Mouse (Mus musculus) heart, embryonic 16.5 days (tissue): ENCODE results near the gene A1cf. TPM values are rescaled to one million over a fixed set of nuclear protein-coding genes. Genes with fewer than 3 reads are reported as not detected.

Source experiments
- ATAC-seq: fragments of 200-750 bp; cut with Nextera tagmentation; replicated peaks from 2 replicates; pipeline ENCODE4 v1.8.0; 2017; ENCODE audit warnings: moderate number of reproducible peaks; ENCODE audit not compliant: insufficient read depth, low FRiP score; ENCODE audit errors: extremely low read depth
- H3K27ac ChIP-seq: fragments of 300-500 bp; sonication (generic); 2 replicates; pipeline ENCODE4 v1.5.1; 2014; ENCODE audit warnings: mild to moderate bottlenecking, low read length, control low read depth, moderate library complexity
- H3K27me3 ChIP-seq: fragments of 300-500 bp; sonication (generic); 2 replicates; pipeline ENCODE4 v1.6.1; 2014; ENCODE audit warnings: low read length, mixed read lengths; ENCODE audit not compliant: control insufficient read depth, insufficient read depth
- H3K36me3 ChIP-seq: fragments of 300-500 bp; sonication (generic); 2 replicates; pipeline ENCODE4 v1.6.1; 2014; ENCODE audit not compliant: control insufficient read depth, insufficient read depth
- H3K4me1 ChIP-seq: fragments of 300-500 bp; sonication (generic); 2 replicates; pipeline ENCODE4 v1.6.1; 2014; ENCODE audit warnings: low read length, mixed read lengths; ENCODE audit not compliant: control insufficient read depth, insufficient read depth
- H3K4me2 ChIP-seq: fragments of 300-500 bp; sonication (generic); 2 replicates; pipeline ENCODE4 v1.6.1; 2014; ENCODE audit warnings: low read depth, mild to moderate bottlenecking, control low read depth, low read length
- H3K4me3 ChIP-seq: fragments of 300-500 bp; sonication (generic); 2 replicates; pipeline ENCODE4 v1.5.1; 2014; ENCODE audit warnings: mild to moderate bottlenecking, control low read depth, low read length
- H3K9ac ChIP-seq: fragments of 300-500 bp; sonication (generic); 2 replicates; pipeline ENCODE4 v1.6.1; 2014; ENCODE audit warnings: low read length, control low read depth
- H3K9me3 ChIP-seq: fragments of 300-500 bp; sonication (generic); replicated peaks from 2 replicates; pipeline ENCODE4 v1.6.1; 2016; ENCODE audit warnings: low read length; ENCODE audit not compliant: control insufficient read depth
- WGBS: fragments of 180-500 bp; shearing (Covaris S2); extraction: QIAGEN DNeasy Blood & Tissue Kit; methylation state at CpG from one replicate; pipeline ENCODE4 v1.1.7; 2014; 5-methylcytosine and 5-hydroxymethylcytosine counted together
- polyA plus RNA-seq: library from polyadenylated mRNA; unstranded; fragments of >200 nt; fragmentation: Nextera tagmentation; extraction: Ambion mirVana; gene quantifications from 2 replicates; pipeline ENCODE4 v1.2.1, GENCODE M21; 2015

The A1cf gene
- polyA plus RNA-seq, 1 experiment from 2014 or later = not detected

DNA sequence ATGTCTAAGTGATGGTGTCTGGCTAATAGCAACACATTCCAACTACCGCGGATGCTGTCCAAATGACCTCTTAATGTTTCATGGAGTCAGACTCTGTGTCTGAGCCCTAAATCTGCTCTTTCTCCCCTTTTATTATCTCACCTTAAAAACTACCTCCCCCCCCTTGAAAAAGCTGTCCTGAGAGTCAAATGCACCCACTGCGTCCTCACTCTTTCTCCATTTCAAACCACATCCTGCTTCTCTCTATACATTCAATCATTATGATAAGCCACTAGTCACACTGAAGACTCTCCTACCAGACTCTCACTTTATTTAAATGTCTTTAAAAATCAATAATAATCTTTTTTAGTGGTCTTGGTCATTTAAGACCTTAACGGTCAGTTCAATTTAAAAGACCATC lies 51.8 kb downstream of the A1cf start:
- Histone ChIP-seq H3K4me2 (no peak overlapping the region), H3K4me1 (no peaks in the 10 kb centered on the region), H3K27ac (no peak overlapping the region), H3K9ac (no peak overlapping the region), H3K36me3 (no peaks in the 10 kb centered on the region), H3K27me3 (no peaks in the 10 kb centered on the region), H3K9me3 (no peaks in the 10 kb centered on the region), H3K4me3 (no peak overlapping the region)
- 92% methylated on average over 4 of the region's 4 CpGs for WGBS
- no peak for ATAC-seq

DNA sequence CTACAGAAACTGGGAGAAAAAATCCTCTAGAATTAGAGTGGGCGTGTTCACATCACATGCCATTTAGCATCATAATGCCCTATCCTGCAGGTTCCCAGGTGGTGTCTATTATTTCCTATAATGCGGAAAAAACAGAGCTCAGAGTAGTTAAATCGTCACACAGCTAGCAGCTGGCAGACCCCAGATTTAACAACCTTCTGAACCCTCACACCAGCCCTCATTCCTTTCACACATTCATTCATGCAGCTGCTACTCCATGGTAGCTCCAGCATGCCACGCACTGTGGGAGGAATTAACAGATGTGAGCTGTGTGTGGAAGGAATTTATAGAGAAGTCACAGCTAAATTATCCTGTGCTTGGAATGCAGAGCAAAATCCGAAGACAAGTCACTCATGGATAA lies 53.3 kb downstream of the A1cf start:
- Histone ChIP-seq H3K9me3 (no peaks in the 10 kb centered on the region), H3K36me3 (no peaks in the 10 kb centered on the region), H3K9ac (no peak overlapping the region), H3K4me2 (no peak overlapping the region), H3K27ac (no peak overlapping the region), H3K4me3 (no peak overlapping the region), H3K27me3 (no peaks in the 10 kb centered on the region), H3K4me1 (no peaks in the 10 kb centered on the region)
- 62% methylated on average over 5 of the region's 5 CpGs for WGBS
- ATAC-seq = no peak

DNA sequence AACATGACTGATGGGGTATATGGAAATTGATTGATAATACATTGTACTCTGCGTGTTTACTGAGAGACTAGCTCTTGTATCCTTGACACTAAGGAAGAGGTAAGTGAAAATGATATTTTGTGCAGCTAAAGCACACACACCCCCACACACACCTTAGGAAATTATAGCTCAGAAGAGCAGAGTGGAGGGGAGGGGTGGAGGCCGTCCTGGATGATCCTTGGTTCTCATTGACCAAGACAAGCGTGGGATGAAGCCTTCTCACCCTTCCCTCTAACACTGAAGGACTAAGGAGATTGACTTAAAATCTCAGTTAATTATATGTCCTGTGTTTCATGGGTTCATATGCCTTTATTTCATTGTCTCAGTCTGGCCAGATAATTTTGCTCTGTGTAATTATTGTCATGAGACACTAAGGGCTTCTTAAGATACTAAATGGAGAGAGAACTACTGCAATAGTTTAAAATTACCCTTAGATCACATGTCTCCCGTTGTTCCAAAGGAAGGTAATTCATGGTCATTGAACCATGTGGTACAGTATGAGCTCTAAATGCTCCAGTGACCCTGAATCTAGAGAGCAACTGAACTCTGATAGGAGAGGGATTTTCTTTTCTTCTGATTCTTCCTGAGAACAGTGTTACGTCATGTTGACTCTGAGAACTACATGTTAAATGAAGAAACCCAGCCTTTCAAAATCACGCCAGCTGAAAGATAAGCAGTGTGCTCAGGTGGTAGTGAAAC lies 55.2 kb downstream of the A1cf start:
- WGBS = 80% methylated on average over 6 of the region's 6 CpGs
- no peak overlapping the region for H3K27ac ChIP-seq
- H3K4me3 ChIP-seq = no peak overlapping the region
- no peaks in the 10 kb centered on the region; the same call in 1 of the 2 replicates for H3K9me3 ChIP-seq
- no peak for ATAC-seq
- no peak overlapping the region for H3K4me2 ChIP-seq
- H3K9ac ChIP-seq = no peak overlapping the region
- no peaks in the 10 kb centered on the region for H3K36me3 ChIP-seq
- no peaks in the 10 kb centered on the region for H3K27me3 ChIP-seq
- no peaks in the 10 kb centered on the region for H3K4me1 ChIP-seq

DNA sequence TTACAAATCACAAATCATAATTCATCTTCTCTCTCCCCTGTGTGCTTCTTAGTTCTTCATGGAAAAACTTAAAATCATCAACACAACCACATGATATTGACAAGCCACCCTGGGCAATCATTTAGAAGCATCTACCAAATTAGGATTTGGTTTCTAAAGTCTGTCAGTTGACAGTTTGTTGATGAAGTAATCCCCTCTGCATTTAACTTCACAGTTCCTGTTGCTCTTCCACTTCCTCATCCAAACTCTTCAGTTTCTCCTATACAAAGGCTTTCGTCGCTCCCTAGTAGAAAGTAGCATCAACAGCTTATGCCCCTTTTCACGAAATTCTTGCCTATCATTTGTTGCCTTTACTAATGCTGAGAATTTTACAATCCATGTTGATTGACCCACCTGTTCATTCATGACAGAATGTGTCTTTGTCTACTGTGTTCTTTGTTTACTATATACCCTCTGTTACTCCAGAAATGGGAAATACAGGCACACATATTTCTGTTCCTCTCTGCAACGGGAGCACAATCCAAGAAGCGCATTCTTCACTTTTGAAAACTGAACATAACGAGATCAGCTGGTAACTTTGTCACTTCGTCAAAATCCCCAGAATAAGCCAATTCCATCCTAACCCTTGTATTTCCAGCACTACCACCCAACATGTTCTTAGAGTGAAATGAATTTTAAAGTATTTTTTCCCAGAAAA lies 82.4 kb downstream of the A1cf start:
- 71% methylated on average over 7 of the region's 7 CpGs for WGBS
- Histone ChIP-seq H3K36me3 (no peaks in the 10 kb centered on the region), H3K4me1 (no peaks in the 10 kb centered on the region), H3K4me2 (no peak overlapping the region), H3K27me3 (no peaks in the 10 kb centered on the region), H3K4me3 (no peak overlapping the region), H3K9me3 (no peaks in the 10 kb centered on the region), H3K9ac (no peak overlapping the region), H3K27ac (no peak overlapping the region)
- ATAC-seq = no peak

DNA sequence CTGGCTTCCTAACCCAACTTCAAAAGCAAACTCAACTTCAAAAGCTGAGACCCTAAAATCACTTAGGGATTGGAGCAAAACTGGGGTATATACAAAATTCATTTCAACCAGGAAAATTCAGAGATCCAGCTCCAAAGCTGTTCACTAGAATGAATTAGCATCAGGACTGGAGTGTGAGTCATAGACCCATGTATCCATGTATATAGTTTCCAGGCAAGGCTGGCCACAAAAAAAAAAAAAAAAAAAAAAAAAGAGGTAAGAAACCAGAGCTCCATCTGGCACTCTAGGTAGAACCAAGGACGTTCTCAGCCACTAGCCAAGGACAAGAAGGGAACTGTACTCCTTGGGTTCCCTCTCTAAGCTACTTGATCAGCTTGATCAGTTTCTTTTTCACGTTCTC lies 85.2 kb downstream of the A1cf start:
- H3K4me2 ChIP-seq = no peak overlapping the region
- H3K9ac ChIP-seq = no peak overlapping the region
- H3K4me3 ChIP-seq = no peak overlapping the region
- no peak for ATAC-seq
- no peaks in the 10 kb centered on the region for H3K9me3 ChIP-seq
- no peaks in the 10 kb centered on the region for H3K36me3 ChIP-seq
- no peaks in the 10 kb centered on the region for H3K4me1 ChIP-seq
- H3K27ac ChIP-seq = no peak overlapping the region
- H3K27me3 ChIP-seq = no peaks in the 10 kb centered on the region
- WGBS = 73% methylated on average over 2 of the region's 2 CpGs

DNA sequence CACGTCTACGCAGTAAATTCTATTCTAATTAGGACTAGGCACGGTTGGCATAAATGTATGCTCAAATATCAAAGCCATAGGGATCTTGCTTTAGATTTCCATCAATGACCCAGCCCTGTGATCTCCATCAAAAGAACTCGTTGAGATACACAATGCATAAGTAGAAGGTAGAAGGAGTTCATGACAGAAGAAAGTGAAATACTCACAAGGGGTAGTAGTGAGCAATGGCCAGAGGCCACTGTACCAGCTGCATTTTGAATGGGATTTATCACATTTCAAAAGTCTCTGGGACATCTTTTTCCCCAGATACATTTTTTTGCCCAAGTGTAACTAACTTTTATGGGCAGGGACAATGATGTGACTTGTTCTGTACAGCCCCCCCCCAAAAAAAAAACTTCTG lies 85.7 kb downstream of the A1cf start:
- Histone ChIP-seq H3K27ac (no peak overlapping the region), H3K9ac (no peak overlapping the region), H3K4me2 (no peak overlapping the region), H3K4me1 (no peaks in the 10 kb centered on the region), H3K4me3 (no peak overlapping the region), H3K27me3 (no peaks in the 10 kb centered on the region), H3K36me3 (no peaks in the 10 kb centered on the region), H3K9me3 (no peaks in the 10 kb centered on the region)
- no peak for ATAC-seq
- WGBS = 81% methylated on average over 4 of the region's 4 CpGs

DNA sequence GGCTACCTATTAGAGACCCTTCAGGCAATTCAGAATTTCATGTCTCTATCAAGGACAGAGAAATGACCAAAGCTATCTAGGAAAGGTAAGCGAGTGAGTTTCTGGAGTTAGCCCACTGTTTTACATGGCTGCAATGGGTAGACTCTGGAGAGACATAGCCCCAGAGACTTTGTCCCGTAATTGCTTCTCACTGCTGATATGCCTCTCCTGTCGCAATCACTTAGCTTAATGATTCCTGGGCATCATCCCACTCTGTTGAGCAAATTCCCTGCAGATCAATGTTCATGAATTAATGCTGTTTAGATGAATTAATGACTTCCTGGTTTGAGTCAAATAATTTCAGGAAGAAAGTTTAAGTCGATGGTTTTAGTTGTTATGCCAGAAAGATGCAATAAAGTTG lies 86.1 kb downstream of the A1cf start:
- no peaks in the 10 kb centered on the region for H3K27me3 ChIP-seq
- no peaks in the 10 kb centered on the region for H3K4me1 ChIP-seq
- H3K36me3 ChIP-seq = no peaks in the 10 kb centered on the region
- no peak overlapping the region for H3K9ac ChIP-seq
- no peak overlapping the region for H3K4me3 ChIP-seq
- ATAC-seq = no peak
- WGBS = 87% methylated on average over 4 of the region's 4 CpGs
- no peak overlapping the region for H3K4me2 ChIP-seq
- H3K9me3 ChIP-seq = no peaks in the 10 kb centered on the region
- no peak overlapping the region for H3K27ac ChIP-seq

DNA sequence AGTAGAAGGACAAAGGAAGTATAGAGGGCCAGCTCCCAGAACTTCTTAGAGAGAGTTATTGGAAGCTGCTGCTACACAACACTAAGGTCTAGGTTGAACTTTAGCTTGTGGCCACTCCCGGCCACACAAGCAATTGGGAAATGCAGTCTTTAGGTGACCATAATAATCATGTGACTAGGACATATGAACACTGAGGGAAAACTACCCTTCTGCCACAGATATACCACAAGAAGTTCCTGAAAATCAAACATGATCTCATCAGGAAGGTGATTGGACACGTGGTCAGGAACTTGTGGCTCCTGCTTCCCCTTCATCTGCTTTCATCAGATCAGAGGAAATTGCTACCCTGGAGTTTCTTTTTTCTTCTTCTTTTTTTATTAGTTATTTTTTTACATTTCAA lies 87.8 kb downstream of the A1cf start:
- no peak overlapping the region for H3K4me3 ChIP-seq
- no peaks in the 10 kb centered on the region for H3K4me1 ChIP-seq
- 61% methylated on average over 2 of the region's 2 CpGs for whole genome bisulfite sequencing
- H3K9ac ChIP-seq = no peak overlapping the region
- H3K27ac ChIP-seq = no peak overlapping the region
- H3K27me3 ChIP-seq = no peaks in the 10 kb centered on the region
- no peaks in the 10 kb centered on the region for H3K9me3 ChIP-seq
- no peaks in the 10 kb centered on the region for H3K36me3 ChIP-seq
- H3K4me2 ChIP-seq = no peak overlapping the region
- no peak for ATAC-seq

DNA sequence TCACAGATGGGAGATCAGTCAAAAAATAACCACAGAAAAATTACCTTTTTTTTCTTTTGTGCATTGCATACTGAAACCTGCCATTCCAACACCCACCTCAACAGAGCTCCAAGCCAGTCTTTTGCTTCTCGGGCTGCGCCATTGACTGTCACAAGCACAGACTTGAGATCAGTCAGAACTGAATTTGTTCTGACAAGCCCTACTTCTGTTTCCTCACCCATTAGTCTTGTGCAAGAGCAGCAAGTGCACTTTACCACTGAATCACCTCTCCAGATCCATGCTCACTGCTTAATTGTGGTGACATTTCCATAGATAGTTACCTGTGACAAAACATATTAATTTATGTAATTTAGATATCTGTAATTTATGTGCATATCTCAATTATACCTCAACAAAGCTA lies 91.9 kb downstream of the A1cf start:
- Histone ChIP-seq H3K4me2 (no peak overlapping the region), H3K36me3 (no peaks in the 10 kb centered on the region), H3K27ac (no peak overlapping the region), H3K4me3 (no peak overlapping the region), H3K9me3 (no peaks in the 10 kb centered on the region), H3K4me1 (no peaks in the 10 kb centered on the region), H3K9ac (no peak overlapping the region), H3K27me3 (no peaks in the 10 kb centered on the region)
- 86% methylated on average over 2 of the region's 2 CpGs for WGBS
- ATAC-seq = no peak
